Mouse (Mus musculus): ENCODE measurements around the gene Castor1. TPM values are rescaled to one million over a fixed set of nuclear protein-coding genes. Genes with fewer than 3 reads are reported as not detected.

The Castor1 gene
- total and polyA plus RNA-seq, 3 experiments: 3.5 to 14.6 (median 4.1) TPM

- DNase-seq: no peak
Observed at GRCm38 (mm10) chr11:4262847-4263246, 44.8 kb downstream of the Castor1 start.

DNA sequence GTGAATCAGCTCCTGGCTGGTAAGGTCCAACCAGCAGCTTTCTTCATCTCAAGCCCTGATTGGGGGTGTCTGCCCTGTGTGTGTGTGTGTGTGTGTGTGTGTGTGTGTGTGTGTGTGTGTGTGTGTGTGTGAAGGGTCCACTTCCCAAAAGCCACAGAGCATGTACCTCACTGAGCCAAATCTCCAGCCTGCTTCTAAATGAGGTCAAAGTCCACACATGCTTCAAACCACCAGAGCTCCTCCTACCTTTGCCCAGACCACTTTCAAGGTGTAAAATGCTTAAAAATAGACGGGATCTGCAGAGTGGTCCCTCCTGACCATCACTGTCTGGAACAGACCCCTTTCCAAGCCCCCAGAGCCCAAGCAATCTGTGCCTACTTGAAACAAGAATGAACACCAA is 45.3 kb downstream of the Castor1 start:
- DNase-seq: no peak

GRCm38 (mm10) chr11:4264066-4264465 is 46.0 kb downstream of the Castor1 start:
- no peak for DNase-seq

DNA sequence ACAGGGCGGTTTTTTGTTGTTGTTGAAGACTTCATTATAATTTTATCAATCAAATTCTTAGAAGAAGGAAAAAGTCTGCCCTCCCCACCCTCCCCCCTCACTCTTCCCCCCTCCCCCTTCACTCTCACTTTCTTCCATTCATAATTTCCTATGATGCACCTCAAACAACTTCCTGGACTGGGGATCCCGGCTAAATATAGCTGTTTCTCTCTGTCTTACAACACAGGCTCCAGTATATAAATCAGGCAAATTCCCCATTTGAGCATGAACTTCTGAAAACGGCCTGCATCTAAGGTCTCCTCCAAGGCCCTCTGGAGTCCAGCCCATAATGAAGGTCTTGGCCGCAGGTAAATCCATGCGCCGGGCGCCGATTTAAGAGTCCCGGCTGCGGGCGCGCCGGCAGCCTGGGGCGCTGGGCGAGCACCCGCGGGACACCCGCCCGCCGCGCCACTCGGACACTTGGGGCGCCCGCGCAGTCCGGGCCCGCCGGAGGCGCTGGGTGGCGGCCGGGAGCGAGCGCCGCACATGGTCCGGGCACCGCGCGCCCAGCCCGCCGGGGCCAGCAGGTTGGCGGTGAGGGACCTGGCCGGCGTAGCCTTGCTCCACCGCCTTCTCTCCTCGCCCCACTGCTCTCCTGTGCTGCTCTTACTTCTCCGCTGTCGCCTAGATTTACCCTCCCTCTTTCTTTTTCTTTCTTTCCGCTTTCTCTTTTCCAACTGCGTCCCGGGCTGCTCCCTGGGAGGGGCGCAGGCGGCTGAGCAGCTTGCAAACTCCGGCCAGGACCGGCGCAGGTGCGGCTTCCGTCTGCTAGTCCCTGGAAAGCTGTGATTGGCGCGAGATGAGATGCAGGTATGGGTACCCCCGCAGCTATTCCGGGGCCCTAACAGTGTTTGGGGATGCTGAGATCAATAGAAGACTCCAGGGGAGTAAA is 48.5 kb downstream of the Castor1 start:
- peak; percentile 82 for DNase-seq

- no peak for DNase-seq
Observed at GRCm38 (mm10) chr11:4267202-4267578, 49.2 kb downstream of the Castor1 start.

DNA sequence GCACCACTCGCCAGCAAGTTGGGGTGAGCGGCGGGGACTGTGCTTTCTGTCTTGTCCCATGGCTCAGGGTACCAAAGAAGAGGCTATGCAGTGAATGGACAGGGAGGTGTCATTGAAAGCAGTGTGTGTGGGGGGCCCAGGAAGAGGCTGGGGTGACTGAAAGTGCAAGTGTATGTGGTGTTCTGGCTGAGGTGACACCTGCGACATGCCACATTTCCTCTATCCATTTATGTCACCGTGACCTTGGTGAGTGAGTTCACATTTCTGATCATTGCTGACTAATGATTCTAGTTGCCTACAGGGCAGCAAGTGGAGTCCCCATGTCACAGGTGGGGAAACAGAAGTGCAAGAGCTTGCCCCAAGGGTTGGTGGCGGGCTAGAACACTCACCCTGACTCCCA is 50.5 kb downstream of the Castor1 start:
- no peak for DNase-seq

DNA sequence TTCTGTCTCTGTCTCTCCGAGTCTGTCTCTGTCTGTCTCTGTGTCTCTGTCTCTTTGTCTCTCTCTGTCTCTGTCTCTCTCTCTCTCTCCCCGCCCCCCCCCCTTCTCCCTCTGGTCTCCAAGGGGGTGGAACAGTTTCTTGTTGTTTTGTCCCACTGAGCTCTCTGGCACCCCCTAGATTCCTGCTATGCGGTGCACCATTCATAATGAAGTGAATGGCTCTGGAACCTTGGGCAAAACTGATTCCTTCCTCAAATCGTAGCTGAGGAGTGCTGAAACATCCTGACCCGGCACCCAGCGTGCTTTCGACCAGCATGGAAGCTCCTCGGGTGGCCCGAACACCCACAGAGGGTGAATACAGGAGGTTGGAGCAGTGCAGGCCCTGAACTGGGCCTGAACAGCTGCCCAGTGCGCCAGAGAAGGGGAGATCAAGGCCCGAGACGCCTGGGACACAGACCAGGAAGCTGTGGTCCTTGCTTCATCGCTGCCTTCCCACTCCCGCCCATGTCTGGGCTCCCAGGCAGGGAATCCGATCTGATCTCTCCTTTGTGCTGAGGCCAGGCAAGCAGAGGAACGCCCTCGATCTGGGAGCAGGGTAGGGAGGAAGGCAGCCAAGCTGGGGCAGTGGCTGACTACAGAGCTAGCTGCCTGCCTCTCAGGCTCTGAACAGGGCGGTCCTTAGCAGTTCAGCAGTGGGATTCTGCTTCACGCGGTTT is 52.9 kb downstream of the Castor1 start:
- no peak for DNase-seq

DNA sequence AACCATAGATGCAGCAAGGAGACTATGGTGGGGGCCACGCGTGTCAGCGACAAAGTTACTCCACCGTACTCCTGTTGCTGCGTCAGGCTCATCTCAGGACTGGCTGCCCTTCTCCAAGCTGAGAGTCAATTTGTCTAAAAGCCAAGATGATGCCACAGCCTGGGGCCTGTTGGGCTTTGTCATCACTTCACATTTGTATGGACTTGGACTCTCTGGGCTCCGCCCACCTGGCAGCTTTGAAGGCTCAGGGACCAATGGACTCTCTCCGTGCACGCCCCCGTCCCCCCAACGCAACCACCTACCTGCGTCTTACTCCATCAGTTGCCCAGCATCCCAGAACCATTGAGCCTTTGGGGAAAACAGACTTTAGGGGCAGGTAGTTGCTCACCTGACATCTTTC is 53.5 kb downstream of the Castor1 start:
- no peak for DNase-seq

Other genes starting within 250 kb of the Castor1 start
- not detected for gene 4930556J24Rik, start 241.4 kb upstream of the Castor1 start, total RNA-seq (2021)
- gene 4930556J24Rik, start 241.4 kb upstream of the Castor1 start, polyA plus RNA-seq (2012; rRNA removed): not detected in 2 replicates
- gene Gal3st1, start 234.6 kb upstream of the Castor1 start, total RNA-seq (2021): under 1 TPM in 1 of 2 experiments, not detected in 1; 0.21 TPM
- 0.63 and 0.79 TPM in 2 replicates for gene Gal3st1, start 234.6 kb upstream of the Castor1 start, polyA plus RNA-seq (2012; rRNA removed)
- 1 to 10 TPM; 3.2 to 7.2 TPM for gene Sec14l4, start 186.8 kb upstream of the Castor1 start, total RNA-seq (2021)
- gene Sec14l4, start 186.8 kb upstream of the Castor1 start, polyA plus RNA-seq (2012; rRNA removed): 1.2 and 1.7 TPM in 2 replicates
- not detected for gene Sec14l3, start 153.4 kb upstream of the Castor1 start, total RNA-seq (2021)
- gene Sec14l3, start 153.4 kb upstream of the Castor1 start, polyA plus RNA-seq (2012; rRNA removed): 0.10 TPM in 1 of 2 replicates, not detected in the other
- gene Mtfp1, start 122.8 kb upstream of the Castor1 start, total RNA-seq (2021): 10 to 100 TPM; 19.3 to 24.2 TPM
- 40.4 and 43.8 TPM in 2 replicates for gene Mtfp1, start 122.8 kb upstream of the Castor1 start, polyA plus RNA-seq (2012; rRNA removed)
- gene Sec14l2, start 94.8 kb upstream of the Castor1 start, total RNA-seq (2021): 1 to 10 TPM; 1.8 to 2.2 TPM
- gene Sec14l2, start 94.8 kb upstream of the Castor1 start, polyA plus RNA-seq (2012; rRNA removed): 0.59 and 0.71 TPM in 2 replicates
- gene Rnf215, start 83.0 kb upstream of the Castor1 start, total RNA-seq (2021): 10 to 100 TPM; 21.7 to 25.0 TPM
- gene Rnf215, start 83.0 kb upstream of the Castor1 start, polyA plus RNA-seq (2012; rRNA removed): 34.6 and 40.2 TPM in 2 replicates
- 10 to 100 TPM; 10.3 to 13.1 TPM for gene Ccdc157, start 57.9 kb upstream of the Castor1 start, total RNA-seq (2021)
- gene Ccdc157, start 57.9 kb upstream of the Castor1 start, polyA plus RNA-seq (2012; rRNA removed): 9.3 and 11.3 TPM in 2 replicates
- 10 to 100 TPM; 47.0 to 52.5 TPM for gene Sf3a1, start 57.9 kb upstream of the Castor1 start, total RNA-seq (2021)
- 36.4 and 39.8 TPM in 2 replicates for gene Sf3a1, start 57.9 kb upstream of the Castor1 start, polyA plus RNA-seq (2012; rRNA removed)
- 10 to 100 TPM; 13.7 to 16.2 TPM for gene Tbc1d10a, start 31.4 kb upstream of the Castor1 start, total RNA-seq (2021)
- 35.3 and 38.3 TPM in 2 replicates for gene Tbc1d10a, start 31.4 kb upstream of the Castor1 start, polyA plus RNA-seq (2012; rRNA removed)
- gene Osm, start 18.2 kb downstream of the Castor1 start, total RNA-seq (2021): under 1 TPM in 1 of 2 experiments, not detected in 1; 0.45 TPM
- gene Osm, start 18.2 kb downstream of the Castor1 start, polyA plus RNA-seq (2012; rRNA removed): 0.13 and 0.17 TPM in 2 replicates
- gene Lif, start 39.3 kb downstream of the Castor1 start, total RNA-seq (2021): under 1 TPM; 0.06 to 0.24 TPM
- 0.43 and 1.0 TPM in 2 replicates for gene Lif, start 39.3 kb downstream of the Castor1 start, polyA plus RNA-seq (2012; rRNA removed)
- 1 to 10 TPM in 1 of 2 experiments, under 1 TPM in 1; 0.43 to 1.2 TPM for gene Hormad2, start 222.9 kb downstream of the Castor1 start, total RNA-seq (2021)
- 0.08 TPM in 1 of 2 replicates, not detected in the other for gene Hormad2, start 222.9 kb downstream of the Castor1 start, polyA plus RNA-seq (2012; rRNA removed)